Comparison of ENCODE assay signal across 8 mouse cellular contexts in the genomic region with DNA sequence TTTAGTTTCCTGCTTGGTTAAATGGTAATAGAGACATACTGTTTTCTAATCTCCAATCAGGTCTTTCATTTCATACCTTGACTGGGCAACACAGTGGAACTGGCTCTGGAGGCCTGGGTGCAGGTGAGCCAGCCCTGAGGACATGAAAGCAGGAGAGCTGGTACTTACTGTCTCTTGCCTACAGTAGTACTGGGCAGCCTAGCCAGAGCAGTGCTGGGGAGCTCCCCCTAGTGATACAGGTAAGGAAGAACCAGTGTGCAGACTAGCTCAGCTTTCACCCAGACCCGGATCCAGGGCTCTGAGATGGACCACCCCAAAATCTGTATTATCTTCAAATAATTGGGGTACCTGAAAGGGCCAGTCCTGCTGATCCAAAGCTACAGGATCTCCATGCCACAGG.
DNase-seq lines count a peak whose midpoint lies in the region; ATAC-seq and TF ChIP-seq lines count a peak whose summit lies in the region.

No protein-coding gene starts in this region.

- H3K9ac ChIP-seq in heart, adult 2 months (ENCODE audit: low read depth, low read length), result no peak overlapping the region
- no peak overlapping the region for H3K9ac ChIP-seq in lung, postnatal 0 days (replicated peaks; ENCODE audit: low read depth)

- H3K79me2 ChIP-seq in heart, adult 2 months (replicated peaks; ENCODE audit: control insufficient read depth, insufficient read depth, low read length), result no peaks in the 10 kb centered on the region; the same call in 1 of the 2 replicates

- no peak overlapping the region for H3K4me3 ChIP-seq in heart, adult 2 months
- H3K4me3 ChIP-seq in E14TG2a.4 (replicated peaks; ENCODE audit: low read length), result no peak overlapping the region
- no peak overlapping the region for H3K4me3 ChIP-seq in lung, postnatal 0 days (ENCODE audit: low read depth, low read length)

- no peaks in the 10 kb centered on the region for H3K27me3 ChIP-seq in heart, adult 2 months (ENCODE audit: control insufficient read depth, insufficient read depth, low read length)
- H3K27me3 ChIP-seq in E14TG2a.4 (ENCODE audit: insufficient read depth, low read length), result no peaks in the 10 kb centered on the region
- no peaks in the 10 kb centered on the region for H3K27me3 ChIP-seq in lung, postnatal 0 days (replicated peaks; ENCODE audit: insufficient read depth, low read length)

- DNase-seq in heart, adult 2 months, result no peak
- DNase-seq in heart, adult 11 months, result no peak
- DNase-seq in lung, postnatal 0 days (ENCODE audit: low spot score), result peak; percentile 25
- DNase-seq in ovary, postnatal 10 days (ENCODE audit: low spot score), result no peak
- DNase-seq in left cerebral cortex, adult 8-10 months (ENCODE audit: low spot score in 2 of 2), result no peak
- DNase-seq in heart, adult 8-10 months (ENCODE audit: low spot score), result no peak

- no peak overlapping the region for H3K4me2 ChIP-seq in lung, postnatal 0 days (replicated peaks; ENCODE audit: low read depth, low read length)

- ATAC-seq in hematopoietic stem cell, adult 5-6 weeks (replicated peaks in 1 of 2; ENCODE audit: insufficient read depth in 1 of 2, low FRiP score in 2 of 2, low TSS enrichment in 1 of 2, low read depth in 1 of 2, poor library complexity in 2 of 2, severe bottlenecking in 2 of 2), result peak; percentile 17 to 60; a peak in 1 of 4 replicates
- peak; percentile 43; the same call in 1 of the 2 replicates for ATAC-seq in lung, postnatal 0 days

- H3K36me3 ChIP-seq in heart, adult 2 months (ENCODE audit: control insufficient read depth, insufficient read depth, low read length), result no peaks in the 10 kb centered on the region
- H3K36me3 ChIP-seq in E14TG2a.4 (ENCODE audit: insufficient read depth, low read length), result peaks cover 3% of the 10 kb centered on the region; the same call in 1 of the 2 replicates
- no peaks in the 10 kb centered on the region for H3K36me3 ChIP-seq in lung, postnatal 0 days (ENCODE audit: insufficient read depth, low read length)

- 59% methylated on average over 1 of the region's 1 CpGs for WGBS in heart, adult 2 months
- WGBS in lung, postnatal 0 days, result 76% methylated on average over 1 of the region's 1 CpGs

- no peak for TF ChIP-seq EP300 in heart, adult 2 months (IDR thresholded peaks at IDR 0.05; ENCODE audit: insufficient read depth, low read depth, low read length)
- TF ChIP-seq EP300 in lung, postnatal 0 days (IDR thresholded peaks at IDR 0.05), result no peak

- no peaks in the 10 kb centered on the region for H3K9me3 ChIP-seq in E14TG2a.4 (ENCODE audit: low read length)
- H3K9me3 ChIP-seq in lung, postnatal 0 days (ENCODE audit: low read length), result no peaks in the 10 kb centered on the region

- H3K27ac ChIP-seq in heart, adult 2 months, result no peak overlapping the region
- H3K27ac ChIP-seq in lung, postnatal 0 days (ENCODE audit: low read length), result no peak overlapping the region

- TF ChIP-seq CTCF in heart, adult 2 months (IDR thresholded peaks at IDR 0.05), result peak; percentile 50
- peak; percentile 47 for TF ChIP-seq CTCF in E14TG2a.4 (conservative IDR thresholded peaks at IDR 0.05; ENCODE audit: low read length)
- TF ChIP-seq CTCF in lung, postnatal 0 days (IDR thresholded peaks at IDR 0.05), result peak; percentile 61

- no peak for TF ChIP-seq POLR2A in heart, adult 2 months (IDR thresholded peaks at IDR 0.05; ENCODE audit: insufficient read depth, low read depth, low read length)

- intact Hi-C loops in heart, adult 2 months (cut with DNase I), result no loop called here

- H3K4me1 ChIP-seq in heart, adult 2 months (ENCODE audit: control insufficient read depth, insufficient read depth, low read length), result 0 out of 2 replicates have a peak, but pooled peaks cover 1% of the 10 kb centered on the region
- no peaks in the 10 kb centered on the region for H3K4me1 ChIP-seq in E14TG2a.4 (replicated peaks; ENCODE audit: low read depth, low read length)
- H3K4me1 ChIP-seq in lung, postnatal 0 days (ENCODE audit: insufficient read depth, low read depth, low read length), result no peaks in the 10 kb centered on the region
